Mouse (Mus musculus) limb, embryonic 13.5 days (tissue): ENCODE results near the gene Gsc. TPM values are rescaled to one million over a fixed set of nuclear protein-coding genes. Genes with fewer than 3 reads are reported as not detected.

Source experiments
- ATAC-seq: fragments of 200-750 bp; cut with Nextera tagmentation; 2 replicates; pipeline ENCODE4 v1.8.0; 2017; ENCODE audit warnings: low read depth, moderate number of reproducible peaks, moderate TSS enrichment; ENCODE audit not compliant: low FRiP score
- H3K27ac ChIP-seq: fragments of 300-500 bp; sonication (generic); 2 replicates; pipeline ENCODE4 v1.5.1; 2015; ENCODE audit warnings: inconsistent platforms, mild to moderate bottlenecking, moderate library complexity
- H3K27me3 ChIP-seq: fragments of 300-500 bp; sonication (generic); 2 replicates; pipeline ENCODE4 v1.6.1; 2015; ENCODE audit warnings: mild to moderate bottlenecking, inconsistent platforms
- H3K36me3 ChIP-seq: fragments of 300-500 bp; sonication (generic); 2 replicates; pipeline ENCODE4 v1.6.1; 2015; ENCODE audit warnings: inconsistent platforms, mild to moderate bottlenecking, moderate library complexity
- H3K4me1 ChIP-seq: fragments of 300-500 bp; sonication (generic); 2 replicates; pipeline ENCODE4 v1.6.1; 2015; ENCODE audit warnings: inconsistent platforms
- H3K4me2 ChIP-seq: fragments of 300-500 bp; sonication (generic); replicated peaks from 2 replicates; pipeline ENCODE4 v1.6.1; 2015; ENCODE audit warnings: inconsistent platforms, mild to moderate bottlenecking, moderate library complexity
- H3K4me3 ChIP-seq: fragments of 300-500 bp; sonication (generic); 2 replicates; pipeline ENCODE4 v1.5.1; 2015; ENCODE audit warnings: moderate library complexity, mild to moderate bottlenecking, inconsistent platforms
- H3K9ac ChIP-seq: fragments of 300-500 bp; sonication (generic); 2 replicates; pipeline ENCODE4 v1.6.1; 2015; ENCODE audit warnings: mild to moderate bottlenecking, inconsistent platforms
- H3K9me3 ChIP-seq: fragments of 300-500 bp; sonication (generic); 2 replicates; pipeline ENCODE4 v1.6.1; 2016; ENCODE audit warnings: inconsistent platforms
- WGBS: fragments of 180-500 bp; shearing (Covaris S2); methylation state at CpG from one replicate; pipeline ENCODE4 v1.1.7; 2015; 5-methylcytosine and 5-hydroxymethylcytosine counted together
- polyA plus RNA-seq: library from polyadenylated mRNA; unstranded; fragments of >200 nt; fragmentation: Nextera tagmentation; extraction: Ambion mirVana; gene quantifications from 2 replicates; pipeline ENCODE4 v1.2.1, GENCODE M21; 2015

Gene Gsc
- 15.7 and 17.7 TPM in 2 replicates for polyA plus RNA-seq

DNA sequence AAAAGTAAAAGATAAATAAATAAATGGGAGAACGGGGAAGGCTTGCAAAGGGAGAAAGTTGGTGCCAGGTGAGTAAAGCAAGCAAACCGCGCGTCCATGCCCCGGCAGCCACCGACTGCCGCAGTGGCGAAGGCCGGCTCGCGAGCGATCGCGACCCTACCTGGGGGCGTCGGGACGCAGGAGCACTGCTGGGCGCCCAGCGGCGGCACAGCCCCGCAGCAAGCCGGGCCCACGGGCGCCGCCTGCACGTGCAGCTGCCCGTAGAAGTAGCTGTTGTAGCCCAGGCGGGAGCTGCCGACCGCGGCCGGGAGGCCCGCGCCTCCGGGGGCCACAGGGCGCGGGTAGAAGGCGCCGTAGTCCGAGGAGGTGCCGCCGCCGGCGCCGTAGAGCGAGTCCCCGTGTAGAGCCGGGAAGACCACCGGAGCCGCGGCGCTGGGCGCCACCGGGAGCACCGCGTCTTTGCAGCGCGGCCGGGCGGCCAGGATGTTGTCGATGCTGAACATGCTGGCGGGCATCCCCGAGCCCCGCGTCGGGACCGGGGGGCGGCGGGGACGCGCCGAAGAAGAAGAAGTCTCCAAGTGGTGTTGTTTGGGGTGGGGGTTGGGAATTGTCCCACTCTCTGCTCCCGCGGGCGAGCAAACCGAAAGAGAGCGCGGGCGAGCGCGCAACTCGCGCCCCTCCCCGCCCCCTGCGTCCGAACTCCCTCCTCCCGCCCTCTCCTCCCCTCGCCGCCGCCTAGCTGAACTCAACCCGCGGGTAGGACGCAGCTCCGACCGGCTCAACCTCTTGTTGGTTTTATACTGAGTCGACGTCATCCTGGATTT, at the start of gene Gsc:
Gsc (minus strand) TSS at position 730 of the 824 bp plus-strand sequence.
- WGBS = under 1% methylated on average over 90 of the region's 97 CpGs
- no peaks in the 10 kb centered on the region for H3K36me3 ChIP-seq

DNA sequence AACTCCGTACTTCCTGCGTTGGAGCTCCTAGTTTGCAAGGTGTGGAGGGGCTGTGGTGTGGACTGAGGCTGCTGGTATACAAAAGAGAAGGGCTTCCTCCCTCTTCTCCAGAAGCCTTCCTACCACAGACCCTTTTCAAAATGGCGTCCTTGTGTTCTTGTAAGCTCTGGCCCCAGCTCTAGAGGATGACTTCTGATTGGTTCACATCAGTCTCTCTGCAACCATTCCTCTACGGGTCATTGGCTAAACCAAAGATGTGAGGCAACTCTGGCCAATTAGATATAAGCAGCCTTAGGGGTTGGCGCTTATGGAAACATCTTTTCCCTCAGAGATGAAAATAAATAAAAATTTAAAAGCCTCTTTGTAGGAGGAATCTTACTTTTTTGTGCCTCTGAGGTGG, 46.6 kb upstream of the Gsc start:
- WGBS = 91% methylated on average over 5 of the region's 5 CpGs
- Histone ChIP-seq H3K27me3 (no peaks in the 10 kb centered on the region), H3K9me3 (peaks cover 8% of the 10 kb centered on the region), H3K4me3 (no peak overlapping the region), H3K9ac (no peak overlapping the region), H3K36me3 (no peaks in the 10 kb centered on the region), H3K27ac (no peak overlapping the region), H3K4me2 (no peak overlapping the region), H3K4me1 (no peaks in the 10 kb centered on the region)
- ATAC-seq = no peak

More for the DNA sequence above, at the start of gene Gsc:
- peak within 1 kb of the TSS; percentile 87 for H3K9ac ChIP-seq
- H3K4me1 ChIP-seq = peaks cover 43% of the 10 kb centered on the region
- H3K27ac ChIP-seq = peak within 1 kb of the TSS; percentile 85
- H3K27me3 ChIP-seq = peaks cover 89% of the 10 kb centered on the region
- ATAC-seq = peak; percentile 81
- H3K4me2 ChIP-seq = peak within 1 kb of the TSS; percentile 92
- peak within 1 kb of the TSS; percentile 66 for H3K4me3 ChIP-seq
- H3K9me3 ChIP-seq = no peaks in the 10 kb centered on the region

DNA sequence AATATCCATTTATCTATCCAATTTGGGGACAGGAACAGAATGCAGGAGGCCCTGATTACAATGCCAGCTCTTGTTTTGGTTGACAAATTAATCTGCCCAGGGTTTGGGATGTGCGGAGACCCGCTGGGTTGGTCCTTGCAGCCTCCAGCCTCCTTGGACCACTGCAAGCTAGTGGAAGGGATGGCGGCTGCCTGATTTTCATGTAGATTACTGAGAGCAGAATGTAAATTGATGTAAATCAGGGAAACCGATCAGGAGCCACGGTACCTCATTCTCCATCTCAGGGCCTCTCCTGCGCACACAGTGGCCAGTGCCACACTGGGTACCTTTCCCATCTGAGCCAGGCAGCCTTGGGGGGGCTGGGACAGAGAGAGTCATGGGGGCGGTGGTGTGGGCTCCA, 34.8 kb upstream of the Gsc start:
- Histone ChIP-seq H3K4me3 (no peak overlapping the region), H3K27me3 (peaks cover 23% of the 10 kb centered on the region), H3K9ac (no peak overlapping the region), H3K27ac (no peak overlapping the region), H3K36me3 (no peaks in the 10 kb centered on the region), H3K9me3 (no peaks in the 10 kb centered on the region), H3K4me1 (no peaks in the 10 kb centered on the region), H3K4me2 (no peak overlapping the region)
- 65% methylated on average over 7 of the region's 7 CpGs for WGBS
- no peak for ATAC-seq

- H3K36me3 ChIP-seq = no peaks in the 10 kb centered on the region
- no peak overlapping the region for H3K4me2 ChIP-seq
- no peaks in the 10 kb centered on the region for H3K9me3 ChIP-seq
- ATAC-seq = no peak
- H3K9ac ChIP-seq = no peak overlapping the region
- no peaks in the 10 kb centered on the region for H3K4me1 ChIP-seq
- H3K27me3 ChIP-seq = peaks cover 32% of the 10 kb centered on the region
- WGBS = 54% methylated on average over 6 of the region's 6 CpGs
- no peak overlapping the region for H3K27ac ChIP-seq
- H3K4me3 ChIP-seq = no peak overlapping the region
Observed at GRCm38 (mm10) chr12:104492009-104492408, 18.9 kb upstream of the Gsc start.

GRCm38 (mm10) chr12:104486205-104486604, 13.1 kb upstream of the Gsc start:
- Histone ChIP-seq H3K9me3 (no peaks in the 10 kb centered on the region), H3K4me2 (no peak overlapping the region), H3K27me3 (peaks cover 51% of the 10 kb centered on the region), H3K27ac (no peak overlapping the region), H3K4me3 (no peak overlapping the region), H3K36me3 (no peaks in the 10 kb centered on the region), H3K9ac (no peak overlapping the region), H3K4me1 (peaks cover 10% of the 10 kb centered on the region)
- WGBS = 11% methylated on average over 8 of the region's 8 CpGs
- no peak for ATAC-seq

DNA sequence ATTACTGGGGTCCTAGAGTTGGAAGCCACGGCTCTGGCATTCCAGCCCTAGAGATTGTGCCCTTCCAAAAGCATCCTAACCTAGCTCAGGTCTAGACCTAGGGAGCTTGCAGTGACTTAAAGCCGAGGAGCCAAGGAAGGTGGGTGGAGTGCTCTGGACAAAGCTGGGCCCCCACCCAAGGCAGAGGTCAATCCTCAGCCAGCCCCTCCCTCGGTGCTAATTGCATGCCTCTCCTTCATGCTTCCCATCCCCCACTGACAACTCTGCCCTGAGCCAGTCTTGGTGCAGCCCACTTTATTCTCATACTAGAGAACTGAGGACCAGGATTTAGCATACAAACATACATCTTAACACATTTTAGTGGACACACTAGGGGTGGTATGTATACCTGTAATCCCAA, 12.0 kb upstream of the Gsc start:
- H3K4me1 ChIP-seq = peaks cover 10% of the 10 kb centered on the region
- no peaks in the 10 kb centered on the region for H3K9me3 ChIP-seq
- no peaks in the 10 kb centered on the region for H3K36me3 ChIP-seq
- no peak overlapping the region for H3K4me3 ChIP-seq
- no peak for ATAC-seq
- H3K4me2 ChIP-seq = no peak overlapping the region
- peaks cover 57% of the 10 kb centered on the region for H3K27me3 ChIP-seq
- H3K9ac ChIP-seq = no peak overlapping the region
- WGBS = 22% methylated on average over 3 of the region's 3 CpGs
- no peak overlapping the region for H3K27ac ChIP-seq

DNA sequence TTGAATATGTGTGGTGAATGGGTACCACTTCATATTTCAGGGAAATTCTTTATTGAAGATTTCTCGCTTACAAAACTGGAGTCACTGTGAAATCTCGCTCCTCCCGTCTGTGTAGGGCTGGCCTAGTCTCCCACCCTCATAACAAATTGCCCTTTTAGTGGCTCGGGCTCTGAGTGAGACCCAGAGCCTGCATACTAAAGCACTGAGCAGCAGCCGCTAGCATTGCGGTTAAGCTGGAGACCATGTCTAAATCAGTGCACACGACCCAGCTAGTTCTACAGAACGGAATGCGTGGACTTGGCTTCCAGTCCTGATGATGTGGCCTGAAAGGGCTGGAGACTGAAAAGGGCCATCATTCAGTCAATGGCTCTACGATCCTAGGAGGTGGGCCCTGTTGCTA, 7.9 kb upstream of the Gsc start:
- Histone ChIP-seq H3K4me1 (peaks cover 6% of the 10 kb centered on the region), H3K4me3 (no peak overlapping the region), H3K36me3 (no peaks in the 10 kb centered on the region), H3K9me3 (no peaks in the 10 kb centered on the region), H3K27ac (no peak overlapping the region), H3K4me2 (no peak overlapping the region), H3K27me3 (peaks cover 81% of the 10 kb centered on the region), H3K9ac (no peak overlapping the region)
- 58% methylated on average over 10 of the region's 10 CpGs for WGBS
- ATAC-seq = no peak

GRCm38 (mm10) chr12:104478193-104478592, 5.1 kb upstream of the Gsc start:
- H3K27ac ChIP-seq = no peak overlapping the region

DNA sequence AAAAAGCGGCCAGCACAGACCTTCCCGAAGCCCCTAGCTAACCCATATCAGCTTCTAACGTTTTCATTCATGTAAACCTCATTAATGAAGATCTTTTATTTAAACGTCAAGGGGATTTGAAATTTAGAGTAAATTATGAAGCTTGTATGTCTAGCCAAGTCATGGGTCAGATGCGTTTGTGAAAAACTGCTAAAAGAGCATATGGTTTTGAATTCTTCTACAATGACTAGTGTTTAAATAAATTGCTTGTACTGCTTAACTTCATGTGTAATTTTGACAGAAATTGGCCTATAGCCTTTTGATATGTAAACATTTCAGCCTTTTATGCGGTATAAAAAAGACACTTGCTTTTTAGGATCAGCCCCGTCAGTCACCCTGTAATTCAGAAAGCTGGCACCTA, 4.4 kb upstream of the Gsc start:
- Histone ChIP-seq H3K36me3 (no peaks in the 10 kb centered on the region), H3K4me3 (no peak overlapping the region), H3K9ac (no peak overlapping the region), H3K4me1 (peaks cover 14% of the 10 kb centered on the region), H3K27me3 (peaks cover 86% of the 10 kb centered on the region), H3K9me3 (no peaks in the 10 kb centered on the region), H3K4me2 (no peak overlapping the region), H3K27ac (no peak overlapping the region)
- ATAC-seq = no peak
- 6% methylated on average over 7 of the region's 7 CpGs for WGBS

More at GRCm38 (mm10) chr12:104478193-104478592, 5.1 kb upstream of the Gsc start:
- WGBS = 8% methylated on average over 4 of the region's 4 CpGs
- peaks cover 86% of the 10 kb centered on the region for H3K27me3 ChIP-seq
- ATAC-seq = no peak
- H3K9ac ChIP-seq = no peak overlapping the region
- H3K9me3 ChIP-seq = no peaks in the 10 kb centered on the region
- H3K36me3 ChIP-seq = no peaks in the 10 kb centered on the region
- H3K4me3 ChIP-seq = no peak overlapping the region
- peaks cover 10% of the 10 kb centered on the region; the same call in 1 of the 2 replicates for H3K4me1 ChIP-seq
- 0 out of 2 replicates have a peak overlapping the region, but pooled peaks have one; percentile 7 for H3K4me2 ChIP-seq

GRCm38 (mm10) chr12:104477066-104477465, 3.9 kb upstream of the Gsc start:
- no peak overlapping the region for H3K9ac ChIP-seq
- no peak overlapping the region for H3K4me3 ChIP-seq
- ATAC-seq = no peak
- peaks cover 17% of the 10 kb centered on the region for H3K4me1 ChIP-seq
- peak overlapping the region; percentile 34; the same call in 1 of the 2 replicates for H3K4me2 ChIP-seq
- WGBS = 1% methylated on average over 12 of the region's 12 CpGs
- H3K36me3 ChIP-seq = no peaks in the 10 kb centered on the region
- H3K27ac ChIP-seq = no peak overlapping the region
- peaks cover 84% of the 10 kb centered on the region for H3K27me3 ChIP-seq
- no peaks in the 10 kb centered on the region for H3K9me3 ChIP-seq

- H3K27ac ChIP-seq = no peak overlapping the region
- H3K36me3 ChIP-seq = no peaks in the 10 kb centered on the region
- peak overlapping the region; percentile 66 for H3K4me3 ChIP-seq
- WGBS = 5% methylated on average over 21 of the region's 21 CpGs
- no peaks in the 10 kb centered on the region for H3K9me3 ChIP-seq
- H3K4me2 ChIP-seq = peak overlapping the region; percentile 92
- peak overlapping the region; percentile 39 for H3K9ac ChIP-seq
- peaks cover 28% of the 10 kb centered on the region for H3K4me1 ChIP-seq
- no peak for ATAC-seq
- H3K27me3 ChIP-seq = peaks cover 88% of the 10 kb centered on the region
Observed at GRCm38 (mm10) chr12:104475946-104476345, 2.8 kb upstream of the Gsc start.

GRCm38 (mm10) chr12:104474881-104475740, 2.0 kb upstream of the Gsc start:
- Histone ChIP-seq H3K9me3 (no peaks in the 10 kb centered on the region), H3K4me3 (peak overlapping the region; percentile 66), H3K4me2 (peak overlapping the region; percentile 92), H3K4me1 (peaks cover 32% of the 10 kb centered on the region), H3K36me3 (no peaks in the 10 kb centered on the region), H3K27ac (peak overlapping the region; percentile 48; the same call in 1 of the 2 replicates), H3K27me3 (peaks cover 88% of the 10 kb centered on the region), H3K9ac (peak overlapping the region; percentile 65)
- 10% methylated on average over 22 of the region's 22 CpGs for WGBS
- no peak for ATAC-seq
